Comparison of ENCODE assay signal across 8 mouse cellular contexts in genomic region chr11:120186145-120186740, GRCm38 (mm10). TPM values are rescaled to one million over a fixed set of nuclear protein-coding genes. Genes with fewer than 3 reads are reported as not detected.
DNase-seq lines count a peak whose midpoint lies in the region; ATAC-seq and TF ChIP-seq lines count a peak whose summit lies in the region.

No protein-coding gene starts in this region.

- H3K27ac ChIP-seq in lung, embryonic 14.5 days (ENCODE audit: low read depth), result peak overlapping the region; percentile 94
- peak overlapping the region; percentile 97 for H3K27ac ChIP-seq in forebrain, embryonic 12.5 days
- peak overlapping the region; percentile 98 for H3K27ac ChIP-seq in limb, embryonic 12.5 days
- peak overlapping the region; percentile 83 for H3K27ac ChIP-seq in olfactory bulb, adult 2 months (ENCODE audit: insufficient read depth, low read depth, low read length)

- WGBS in lung, embryonic 14.5 days, result 16% methylated on average over 18 of the region's 18 CpGs
- 3% methylated on average over 18 of the region's 18 CpGs for WGBS in forebrain, embryonic 12.5 days
- WGBS in limb, embryonic 12.5 days, result 2% methylated on average over 18 of the region's 18 CpGs
- 28% methylated on average over 18 of the region's 18 CpGs for WGBS in olfactory bulb, adult 2 months

- no peak for TF ChIP-seq CTCF in lung, embryonic 14.5 days (IDR thresholded peaks at IDR 0.05; ENCODE audit: low read depth)
- TF ChIP-seq CTCF in olfactory bulb, adult 2 months (IDR thresholded peaks at IDR 0.05; ENCODE audit: insufficient read depth, low read depth, low read length), result no peak

- H3K27me3 ChIP-seq in lung, embryonic 14.5 days (ENCODE audit: insufficient read depth, low read length), result no peaks in the 10 kb centered on the region
- H3K27me3 ChIP-seq in forebrain, embryonic 12.5 days, result no peaks in the 10 kb centered on the region
- H3K27me3 ChIP-seq in limb, embryonic 12.5 days, result no peaks in the 10 kb centered on the region

- peak overlapping the region; percentile 99 for H3K4me2 ChIP-seq in lung, embryonic 14.5 days
- peak overlapping the region; percentile 99 for H3K4me2 ChIP-seq in forebrain, embryonic 12.5 days
- peak overlapping the region; percentile 96 for H3K4me2 ChIP-seq in limb, embryonic 12.5 days

- H3K9ac ChIP-seq in lung, embryonic 14.5 days, result peak overlapping the region; percentile 98
- H3K9ac ChIP-seq in forebrain, embryonic 12.5 days, result peak overlapping the region; percentile 99
- peak overlapping the region; percentile 99 for H3K9ac ChIP-seq in limb, embryonic 12.5 days (replicated peaks)

- peaks cover 34% of the 10 kb centered on the region for H3K4me1 ChIP-seq in lung, embryonic 14.5 days (ENCODE audit: insufficient read depth)
- H3K4me1 ChIP-seq in forebrain, embryonic 12.5 days, result peaks cover 66% of the 10 kb centered on the region
- H3K4me1 ChIP-seq in limb, embryonic 12.5 days (replicated peaks), result peaks cover 61% of the 10 kb centered on the region
- H3K4me1 ChIP-seq in olfactory bulb, adult 2 months (ENCODE audit: control insufficient read depth, insufficient read depth, low read length), result peaks cover 39% of the 10 kb centered on the region

- DNase-seq in lung, embryonic 14.5 days, result peak; percentile 56
- no peak for DNase-seq in lung, postnatal 10 days
- no peak for DNase-seq in spleen, postnatal 36 days (ENCODE audit: low spot score in 2 of 2)
- DNase-seq in right cerebral cortex, postnatal 14 days, result no peak
- DNase-seq in cerebellum, adult 8-10 months, result no peak

- TF ChIP-seq POLR2A in olfactory bulb, adult 2 months (IDR thresholded peaks at IDR 0.05; ENCODE audit: insufficient read depth, low read depth, low read length), result no peak

- ATAC-seq in lung, embryonic 14.5 days (ENCODE audit: insufficient read depth), result no peak
- no peak for ATAC-seq in forebrain, embryonic 12.5 days (ENCODE audit: low FRiP score)
- ATAC-seq in limb, embryonic 12.5 days (ENCODE audit: insufficient number of reproducible peaks, insufficient read depth, low FRiP score, low TSS enrichment, low read depth), result no peak

- H3K4me3 ChIP-seq in lung, embryonic 14.5 days (ENCODE audit: low read depth, low read length), result peak overlapping the region; percentile 92
- peak overlapping the region; percentile 90 for H3K4me3 ChIP-seq in forebrain, embryonic 12.5 days (replicated peaks)
- peak overlapping the region; percentile 90 for H3K4me3 ChIP-seq in limb, embryonic 12.5 days (replicated peaks)
- peak overlapping the region; percentile 63 for H3K4me3 ChIP-seq in olfactory bulb, adult 2 months (ENCODE audit: insufficient read depth, low read depth, low read length)

- H3K9me3 ChIP-seq in lung, embryonic 14.5 days (ENCODE audit: low read depth, low read length), result no peaks in the 10 kb centered on the region
- no peaks in the 10 kb centered on the region for H3K9me3 ChIP-seq in forebrain, embryonic 12.5 days
- H3K9me3 ChIP-seq in limb, embryonic 12.5 days, result no peaks in the 10 kb centered on the region

- H3K36me3 ChIP-seq in lung, embryonic 14.5 days (ENCODE audit: insufficient read depth), result peaks cover 30% of the 10 kb centered on the region; the same call in 1 of the 2 replicates
- peaks cover 3% of the 10 kb centered on the region for H3K36me3 ChIP-seq in forebrain, embryonic 12.5 days (replicated peaks)
- peaks cover 7% of the 10 kb centered on the region; the same call in 1 of the 2 replicates for H3K36me3 ChIP-seq in limb, embryonic 12.5 days

RNA-seq across cellular contexts. Expression of gene Slc38a10, which starts 35.1 kb away (rescaled TPM):
- 77.2 and 83.9 TPM in 2 replicates for polyA plus RNA-seq in lung, embryonic 14.5 days (2014; fragmentation: Nextera tagmentation; extraction: Ambion mirVana)
- polyA plus RNA-seq in forebrain, embryonic 12.5 days (2016; fragmentation: Nextera tagmentation; extraction: Ambion mirVana), result 88.6 and 91.3 TPM in 2 replicates
- polyA plus RNA-seq in limb, embryonic 12.5 days (2016; fragmentation: Nextera tagmentation; extraction: Ambion mirVana), result 84.7 and 86.8 TPM in 2 replicates
- polyA plus RNA-seq in olfactory bulb, adult 2 months (2012; ENCODE audit: insufficient read depth, insufficient read length, low replicate concordance, missing spikeins), result 77.6 TPM in 1 of 2 replicates, not detected in the other

RNA-seq across cellular contexts. Expression of gene Bahcc1, which starts 46.5 kb away (rescaled TPM):
- 14.3 and 15.6 TPM in 2 replicates for polyA plus RNA-seq in lung, embryonic 14.5 days (2014; fragmentation: Nextera tagmentation; extraction: Ambion mirVana)
- 23.5 and 24.0 TPM in 2 replicates for polyA plus RNA-seq in forebrain, embryonic 12.5 days (2016; fragmentation: Nextera tagmentation; extraction: Ambion mirVana)
- polyA plus RNA-seq in limb, embryonic 12.5 days (2016; fragmentation: Nextera tagmentation; extraction: Ambion mirVana), result 18.3 and 18.5 TPM in 2 replicates
- polyA plus RNA-seq in olfactory bulb, adult 2 months (2012; ENCODE audit: insufficient read depth, insufficient read length, low replicate concordance, missing spikeins), result not detected in 2 replicates

Comparison
In these comparisons a context has a peak if more than half of its experiments do, and no peak if none do; other contexts are left out.
1. RNA of gene Bahcc1, which starts 46.5 kb away (polyA plus RNA-seq): 23.5 to 24.0 TPM in forebrain, embryonic 12.5 days, 18.3 to 18.5 TPM in limb, embryonic 12.5 days and 14.3 to 15.6 TPM in lung, embryonic 14.5 days; not detected in olfactory bulb, adult 2 months; every median in the first group is over 10 times any median in the second.
2. Peak in every context shown above with its lines, with median percentiles within 50 percentile points of each other: H3K27ac ChIP-seq, H3K4me2 ChIP-seq, H3K4me3 ChIP-seq and H3K9ac ChIP-seq.